Mouse (Mus musculus): ENCODE measurements around the gene Gm20388.

GRCm38 (mm10) chr8:123271901-123272300, 3361.3 kb downstream of the Gm20388 start:
- TF ChIP-seq CTCF (IDR thresholded peaks at IDR 0.05; ENCODE audit: insufficient read depth, low read depth, low read length), result no peak
- no peak for TF ChIP-seq POLR2A (IDR thresholded peaks at IDR 0.05; ENCODE audit: insufficient read depth, low read depth, low read length)

All from olfactory bulb, adult 2 months (tissue).